In genomic region chr9:91404905-91405752, GRCm38 (mm10) we compare ENCODE assay signal across 14 mouse cellular contexts. TPM values are rescaled to one million over a fixed set of nuclear protein-coding genes. Genes with fewer than 3 reads are reported as not detected.
DNase-seq lines count a peak whose midpoint lies in the region; ATAC-seq lines count a peak whose summit lies in the region.
"Had no signal": no experiment of that assay in that cellular context is flagged by ENCODE, and none has a peak within 500 bp of the region (broad histone marks: within the 10 kb centered on the region; RNA-seq: fewer than 3 reads in every experiment).

No protein-coding gene starts in this region.

- peaks cover 87% of the 10 kb centered on the region for H3K27me3 ChIP-seq in hindbrain, embryonic 12.5 days
- H3K27me3 ChIP-seq in midbrain, embryonic 16.5 days (ENCODE audit: control insufficient read depth, insufficient read depth, low read depth, low read length): peaks cover 53% of the 10 kb centered on the region
- H3K27me3 ChIP-seq: CH12.LX had no signal

- peak; percentile 23 for DNase-seq in ES-CJ7 (ENCODE audit: low read depth, low spot score)
- peak; percentile 39 to 62 for DNase-seq in cerebellum, postnatal 36 days
- no peak for DNase-seq in right cerebral cortex, adult 18-20 months
- no peak for DNase-seq in gastrocnemius, adult 18-20 months (ENCODE audit: low spot score)
- no peak for DNase-seq in ovary, adult 18-20 months (ENCODE audit: low spot score)
- DNase-seq: heart, postnatal 14 days had no signal

- peak overlapping the region; percentile 47 for H3K4me2 ChIP-seq in hindbrain, embryonic 12.5 days (replicated peaks)
- peak overlapping the region; percentile 40 for H3K4me2 ChIP-seq in midbrain, embryonic 16.5 days (ENCODE audit: low read length)
- H3K4me2 ChIP-seq: liver, embryonic 15.5 days had no signal

- peak overlapping the region; percentile 38; the same call in 1 of the 2 replicates for H3K9ac ChIP-seq in hindbrain, embryonic 12.5 days
- H3K9ac ChIP-seq in midbrain, embryonic 16.5 days (ENCODE audit: low read depth, low read length): peak overlapping the region; percentile 21; the same call in 1 of the 2 replicates
- H3K9ac ChIP-seq: liver, embryonic 15.5 days had no signal

- under 1% methylated on average over 27 of the region's 27 CpGs for WGBS in hindbrain, embryonic 12.5 days
- under 1% methylated on average over 27 of the region's 27 CpGs for WGBS in midbrain, embryonic 16.5 days

- no peaks in the 10 kb centered on the region for H3K9me3 ChIP-seq in hindbrain, embryonic 12.5 days (replicated peaks)
- H3K9me3 ChIP-seq in midbrain, embryonic 16.5 days (replicated peaks; ENCODE audit: control insufficient read depth, low read length, poor library complexity, severe bottlenecking): no peaks in the 10 kb centered on the region
- H3K9me3 ChIP-seq: liver, embryonic 15.5 days had no signal

- H3K4me1 ChIP-seq in hindbrain, embryonic 12.5 days: 0 out of 2 replicates have a peak, but pooled peaks cover 2% of the 10 kb centered on the region
- no peaks in the 10 kb centered on the region for H3K4me1 ChIP-seq in midbrain, embryonic 16.5 days (ENCODE audit: control insufficient read depth, insufficient read depth, low read length)
- H3K4me1 ChIP-seq: liver, embryonic 15.5 days had no signal

- H3K4me3 ChIP-seq in hindbrain, embryonic 12.5 days: peak overlapping the region; percentile 27
- peak overlapping the region; percentile 17; the same call in 1 of the 2 replicates for H3K4me3 ChIP-seq in midbrain, embryonic 16.5 days (ENCODE audit: low read depth, low read length)
- H3K4me3 ChIP-seq: liver, embryonic 15.5 days had no signal

- H3K27ac ChIP-seq in hindbrain, embryonic 12.5 days: peak overlapping the region; percentile 57
- H3K27ac ChIP-seq in midbrain, embryonic 16.5 days (ENCODE audit: low read length): peak overlapping the region; percentile 64
- H3K27ac ChIP-seq: kidney, postnatal 0 days; liver, embryonic 15.5 days had no signal

- ATAC-seq in hindbrain, embryonic 12.5 days (ENCODE audit: low FRiP score): peak; percentile 28; the same call in 1 of the 2 replicates
- no peak for ATAC-seq in midbrain, embryonic 16.5 days

- no peaks in the 10 kb centered on the region for H3K36me3 ChIP-seq in hindbrain, embryonic 12.5 days
- no peaks in the 10 kb centered on the region for H3K36me3 ChIP-seq in midbrain, embryonic 16.5 days (ENCODE audit: control insufficient read depth, insufficient read depth, low read length)
- H3K36me3 ChIP-seq: liver, embryonic 15.5 days had no signal

RNA-seq across cellular contexts. Expression of gene Zic1, which starts 39.5 kb away (rescaled TPM):
- 17.0 and 17.9 TPM in 2 replicates for polyA plus RNA-seq in hindbrain, embryonic 12.5 days (2016; fragmentation: Nextera tagmentation; extraction: Ambion mirVana)
- 9.1 and 20.6 TPM in 2 replicates for polyA plus RNA-seq in midbrain, embryonic 16.5 days (2015; fragmentation: Nextera tagmentation; extraction: Ambion mirVana)
- 1 to 10 TPM; 1.8 to 3.3 TPM for total RNA-seq in gastrocnemius, adult 18-20 months (2021)
- total RNA-seq: CH12.LX; heart, postnatal 14 days; megakaryocyte, adult 5-6 weeks had no signal
- polyA plus RNA-seq: kidney, postnatal 0 days; stomach, embryonic 14.5 days had no signal

RNA-seq across cellular contexts. Expression of gene Zic4, which starts 42.9 kb away (rescaled TPM):
- 54.0 and 55.0 TPM in 2 replicates for polyA plus RNA-seq in hindbrain, embryonic 12.5 days (2016; fragmentation: Nextera tagmentation; extraction: Ambion mirVana)
- polyA plus RNA-seq in midbrain, embryonic 16.5 days (2015; fragmentation: Nextera tagmentation; extraction: Ambion mirVana): 55.8 and 154 TPM in 2 replicates
- total RNA-seq in gastrocnemius, adult 18-20 months (2021): under 1 TPM in 1 of 2 experiments, not detected in 1; 0.17 TPM
- total RNA-seq: CH12.LX; heart, postnatal 14 days; megakaryocyte, adult 5-6 weeks had no signal
- polyA plus RNA-seq: kidney, postnatal 0 days; liver, embryonic 15.5 days; stomach, embryonic 14.5 days; urinary bladder, adult 2 months had no signal

Comparison
In these comparisons a context has a peak if more than half of its experiments do, and no peak if none do; other contexts are left out.
1. DNase-seq: peak in ES-CJ7 (single experiment) and cerebellum, postnatal 36 days (2 of 2); none in right cerebral cortex, adult 18-20 months (single experiment), gastrocnemius, adult 18-20 months (single experiment) and ovary, adult 18-20 months (single experiment).